Mouse (Mus musculus): ENCODE results near the gene Alyref. TPM values are rescaled to one million over a fixed set of nuclear protein-coding genes. Genes with fewer than 3 reads are reported as not detected.

Gene Alyref
- total RNA-seq, 2 experiments from 2014 or later: 59.7 to 67.5 TPM

DNA sequence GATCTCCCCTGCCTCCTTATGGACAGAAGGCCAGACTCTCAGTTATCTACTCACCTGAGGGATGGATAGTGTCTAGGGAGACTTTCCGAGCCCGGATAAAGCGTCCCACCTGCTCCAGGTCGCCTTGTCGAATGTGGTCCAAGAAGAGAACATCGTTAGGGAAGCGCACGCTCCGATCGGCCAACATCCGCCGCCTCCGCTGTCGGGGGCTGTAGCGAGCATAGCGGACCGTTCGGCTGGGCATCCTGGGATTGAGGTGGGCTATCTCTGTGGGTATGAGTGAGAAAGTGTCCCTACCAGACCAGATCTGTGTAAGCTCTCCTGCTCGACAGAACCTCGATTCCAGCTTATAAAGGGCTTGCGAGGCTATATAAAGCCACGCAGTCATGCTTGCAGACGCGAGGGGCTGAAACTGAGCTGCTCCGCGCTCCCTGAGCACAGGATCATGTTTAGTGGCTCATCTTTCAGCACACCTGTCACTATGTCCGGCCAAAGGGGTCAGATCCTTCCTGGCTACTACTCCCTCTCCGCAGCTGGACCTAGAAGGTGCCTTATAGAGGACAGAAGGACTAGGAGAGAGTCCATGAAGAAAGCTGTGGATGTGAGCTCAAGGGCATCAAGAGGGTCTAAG is 47.2 kb downstream of the Alyref start, which contains the start of gene Ppp1r27:
TSS of gene Ppp1r27 (minus strand) at position 323 of the 631 bp plus-strand sequence.
- no peak for DNase-seq (ENCODE audit: low spot score in 2 of 2)
- intact Hi-C loops (cut with DNase I): no loop called here

DNA sequence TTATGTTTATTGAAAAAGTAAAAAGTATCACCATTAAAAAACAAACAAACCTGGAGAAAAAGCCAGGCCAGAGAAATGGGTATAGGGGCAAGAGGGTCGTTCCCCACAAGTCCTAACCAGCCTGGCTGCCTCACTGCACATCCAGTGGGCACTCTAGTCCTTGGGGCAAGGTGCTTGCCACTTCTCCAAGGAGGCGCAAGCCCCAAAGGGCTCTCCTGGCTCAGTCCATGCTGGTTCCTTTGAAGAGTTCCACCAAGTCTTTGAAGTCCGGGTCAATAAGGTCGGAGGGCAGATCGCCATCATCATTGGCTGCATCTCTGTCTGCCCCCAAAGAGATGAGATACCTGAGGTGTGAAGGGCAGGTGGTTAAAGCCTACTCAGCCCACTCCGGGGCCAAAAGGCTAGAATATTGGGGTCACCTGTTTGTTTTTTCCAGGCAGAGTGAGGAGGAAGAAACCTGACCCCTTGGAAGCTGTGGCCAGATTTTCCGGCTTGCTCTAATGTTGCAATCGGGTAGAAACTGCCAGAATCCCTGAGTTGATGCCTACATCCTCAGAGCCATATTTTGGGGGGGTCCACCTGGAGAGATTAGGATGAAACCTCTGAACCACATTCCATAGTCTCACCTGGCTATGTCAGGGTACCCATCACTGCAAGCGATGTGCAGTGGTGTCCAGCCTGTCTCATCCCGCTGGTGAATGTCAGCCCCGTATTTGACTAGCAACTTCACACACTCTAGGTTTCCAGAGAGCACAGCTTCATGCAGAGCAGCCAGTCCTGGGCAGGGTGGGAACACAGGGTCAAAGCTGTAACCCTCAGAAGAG is 48.0 kb downstream of the Alyref start:
- DNase-seq (ENCODE audit: low spot score in 2 of 2): no peak
- intact Hi-C loops (cut with DNase I): loop anchor here (5.0 kb wide), 1 partner anchor 63 kb away; no protein-coding TSS in a partner anchor

DNA sequence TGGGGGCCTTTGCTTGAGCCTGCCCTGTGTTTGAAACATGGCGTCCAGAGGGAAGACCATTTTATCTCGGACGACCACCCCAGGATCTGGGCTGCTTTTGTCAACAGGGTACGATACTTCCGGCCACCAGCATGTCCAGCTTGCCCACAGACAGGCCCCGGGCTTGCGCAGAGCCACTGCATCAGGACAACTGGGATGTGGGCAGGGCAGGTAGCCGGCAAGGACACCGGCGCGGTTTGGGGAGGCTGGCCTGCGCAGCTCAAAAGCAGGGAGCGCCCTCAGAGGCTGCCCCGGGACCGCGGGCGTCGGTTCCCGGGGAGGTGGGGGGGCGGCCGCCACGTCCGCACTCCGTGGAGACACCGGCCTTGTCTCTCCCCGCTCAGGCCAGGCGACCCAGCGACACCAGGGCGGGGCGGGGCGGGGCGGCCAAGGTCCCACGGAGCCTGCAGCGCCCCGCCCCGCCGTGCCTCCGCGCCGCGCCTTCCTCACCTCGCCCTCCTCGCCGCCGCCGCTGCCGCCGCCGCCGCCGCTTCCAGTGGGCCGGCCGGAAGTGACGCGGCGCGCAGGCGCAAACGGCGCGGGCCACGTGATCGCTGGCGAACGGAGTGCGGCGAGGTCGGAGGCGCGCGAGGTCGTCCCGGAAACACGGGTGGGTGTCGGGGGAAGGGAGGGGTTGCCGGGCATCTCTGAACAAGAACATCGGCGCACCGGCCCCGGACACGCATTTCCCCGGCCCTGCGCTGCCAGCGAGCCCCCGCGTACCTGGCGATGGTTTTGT is 48.8 kb downstream of the Alyref start, which contains the start of gene Mcrip1:
TSS of gene Mcrip1 (minus strand) at position 560 of the 778 bp plus-strand sequence.
- intact Hi-C loops (cut with DNase I): loop anchor here (5.0 kb wide), 1 partner anchor 62 kb away; no protein-coding TSS in a partner anchor
- peak; percentile 93 to 96 for DNase-seq (ENCODE audit: low spot score in 2 of 2)

DNA sequence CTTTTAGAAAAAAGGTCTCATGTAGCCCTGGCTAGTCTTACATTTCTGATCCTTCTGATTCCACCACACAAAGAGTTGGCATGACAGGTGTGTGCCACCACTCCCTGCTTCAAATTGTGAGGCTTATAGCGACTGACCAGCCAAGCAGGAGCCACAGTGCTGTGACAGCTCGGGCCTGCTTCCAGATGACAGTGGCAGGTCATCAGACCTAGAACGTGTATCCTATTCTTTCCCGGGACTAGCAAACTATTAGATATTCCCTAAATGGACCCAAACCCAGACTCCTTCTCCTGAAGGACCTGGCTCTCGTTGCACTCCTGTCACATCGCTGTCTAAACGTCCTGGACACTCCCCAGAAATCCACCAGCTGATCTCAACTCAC is 49.4 kb downstream of the Alyref start:
- DNase-seq (ENCODE audit: low spot score in 2 of 2): no peak
- intact Hi-C loops (cut with DNase I): loop anchor here (5.0 kb wide), 1 partner anchor 61 kb away; no protein-coding TSS in a partner anchor

DNA sequence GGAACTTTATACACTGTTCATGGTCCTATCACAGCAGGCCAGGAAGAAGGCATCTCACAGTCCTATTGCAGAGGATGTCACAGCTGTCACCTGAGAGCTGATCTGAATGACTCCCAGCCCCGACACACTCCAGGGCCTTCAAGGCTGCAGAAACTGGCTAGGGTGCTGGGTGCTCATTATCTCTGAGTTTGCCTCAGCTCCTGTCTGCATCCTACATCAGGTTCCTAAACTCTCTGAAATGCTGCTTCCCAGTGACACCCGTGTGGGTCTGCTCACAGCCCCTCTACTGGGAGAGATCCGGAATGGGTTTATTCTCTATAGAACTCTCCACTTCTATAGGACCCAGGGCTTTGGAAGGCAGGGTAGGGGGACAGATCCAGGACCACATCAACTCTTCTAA is 50.0 kb downstream of the Alyref start:
- no peak for DNase-seq (ENCODE audit: low spot score in 2 of 2)
- intact Hi-C loops (cut with DNase I): loop anchor here (5.0 kb wide), 1 partner anchor 61 kb away; no protein-coding TSS in a partner anchor

DNA sequence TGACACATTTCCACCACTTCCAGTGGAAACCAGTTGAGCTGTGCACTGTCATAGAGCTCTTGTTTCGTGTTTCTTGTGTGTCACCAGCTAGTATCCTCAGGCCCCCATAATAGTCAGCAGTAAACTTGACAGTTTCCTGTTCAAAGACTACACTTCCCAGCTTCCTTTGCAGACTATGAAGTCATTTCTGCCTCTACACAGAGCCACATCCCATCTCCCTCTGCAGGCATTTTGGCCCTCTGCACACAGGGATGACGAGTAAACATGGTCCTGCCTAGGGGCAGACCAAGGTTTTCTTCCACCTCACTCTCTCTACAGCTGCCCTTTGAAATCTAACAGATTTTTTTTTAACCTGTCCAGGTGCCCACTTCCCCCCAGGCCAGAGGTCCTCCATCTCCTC is 50.7 kb downstream of the Alyref start:
- intact Hi-C loops (cut with DNase I): loop anchor here (5.0 kb wide), 1 partner anchor 60 kb away; no protein-coding TSS in a partner anchor
- no peak for DNase-seq (ENCODE audit: low spot score in 2 of 2)

DNA sequence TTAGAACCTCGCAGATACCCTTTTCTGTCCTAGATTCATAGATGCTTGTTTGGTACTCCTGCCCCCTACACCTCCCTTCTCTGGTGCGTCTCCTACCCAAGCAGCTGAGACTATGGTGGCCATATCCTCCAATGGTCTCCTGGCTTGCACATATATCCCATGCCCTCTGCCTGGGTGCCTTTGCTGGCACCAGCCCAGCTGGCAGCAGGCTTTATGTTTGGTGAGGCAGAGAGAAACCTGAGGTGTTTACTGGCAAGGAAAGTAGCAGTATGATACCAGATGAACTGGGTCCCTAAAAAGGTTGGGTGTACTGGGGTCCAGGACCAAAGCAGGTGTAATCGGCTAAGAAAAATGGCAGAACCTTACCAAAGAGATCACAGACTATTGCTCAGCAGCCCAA is 52.2 kb downstream of the Alyref start:
- no peak for DNase-seq (ENCODE audit: low spot score in 2 of 2)
- intact Hi-C loops (cut with DNase I): loop anchor here (5.0 kb wide), 1 partner anchor 59 kb away; no protein-coding TSS in a partner anchor

DNA sequence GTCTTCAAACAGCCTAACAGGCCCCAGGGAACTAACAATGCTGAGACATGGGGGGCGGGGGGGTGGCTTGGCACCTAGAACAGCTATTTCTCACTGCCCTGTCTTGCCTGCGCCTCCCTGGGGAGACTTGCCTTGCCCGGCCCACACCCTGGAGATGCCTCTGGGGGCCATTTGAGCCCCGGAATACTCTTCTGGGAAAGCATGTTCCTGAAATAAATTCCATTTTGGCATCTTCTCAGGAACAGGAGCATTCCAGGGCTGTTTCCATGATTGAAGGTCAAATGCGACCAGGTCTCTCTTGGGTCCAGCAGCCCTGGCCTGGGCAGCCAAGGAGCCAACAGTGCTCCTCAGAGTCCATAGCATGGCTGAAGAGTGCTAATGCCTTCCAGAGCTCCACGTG is 55.8 kb downstream of the Alyref start:
- intact Hi-C loops (cut with DNase I): no loop called here
- DNase-seq (ENCODE audit: low spot score in 2 of 2): no peak

Small RNA genes lying within 50 kb of the gene (microRNA-seq; reads per million reads assigned to microRNA genes)
- 1.3 reads per million for gene Mir6936

Other genes with a start within 250 kb of the Alyref start
- gene Actg1, start 249.8 kb downstream of the Alyref start, total RNA-seq (2021): 1,000 to 10,000 TPM; 1,144 to 1,299 TPM
- gene Fscn2, start 236.8 kb downstream of the Alyref start, total RNA-seq (2021): under 1 TPM; 0.25 to 0.72 TPM
- gene Faap100, start 219.6 kb downstream of the Alyref start, total RNA-seq (2021): 10 to 100 TPM; 12.8 to 16.4 TPM
- gene Nploc4, start 160.7 kb downstream of the Alyref start, total RNA-seq (2021): 10 to 100 TPM; 65.3 to 77.0 TPM
- gene Tspan10, start 155.7 kb downstream of the Alyref start, total RNA-seq (2021): 1 to 10 TPM in 1 of 2 experiments, not detected in 1; 1.8 TPM
- gene Pde6g, start 144.9 kb downstream of the Alyref start, total RNA-seq (2021): under 1 TPM; 0.37 to 0.66 TPM
- gene Oxld1, start 140.3 kb downstream of the Alyref start, total RNA-seq (2021): 10 to 100 TPM; 14.3 to 20.6 TPM
- gene Ccdc137, start 140.2 kb downstream of the Alyref start, total RNA-seq (2021): 10 to 100 TPM; 19.9 to 29.4 TPM
- 10 to 100 TPM; 49.3 to 55.0 TPM for gene Arl16, start 130.8 kb downstream of the Alyref start, total RNA-seq (2021)
- gene Mrpl12, start 113.8 kb downstream of the Alyref start, total RNA-seq (2021): 10 to 100 TPM; 75.6 to 78.5 TPM
- 10 to 100 TPM; 18.2 to 21.9 TPM for gene Slc25a10, start 106.5 kb downstream of the Alyref start, total RNA-seq (2021)
- not detected for gene Gcgr, start 67.7 kb downstream of the Alyref start, total RNA-seq (2021)
- gene Mcrip1, start 48.6 kb downstream of the Alyref start, total RNA-seq (2021): 10 to 100 TPM; 73.4 to 91.7 TPM
- not detected for gene Ppp1r27, start 47.2 kb downstream of the Alyref start, total RNA-seq (2021)
- 100 to 1,000 TPM; 122 to 126 TPM for gene P4hb, start 25.1 kb downstream of the Alyref start, total RNA-seq (2021)
- 100 to 1,000 TPM; 304 to 344 TPM for gene Arhgdia, start 16.7 kb downstream of the Alyref start, total RNA-seq (2021)
- 10 to 100 TPM; 91.4 to 99.7 TPM for gene Anapc11, start 56 bp upstream of the Alyref start, total RNA-seq (2021)
- gene Npb, start 10.1 kb upstream of the Alyref start, total RNA-seq (2021): 1 to 10 TPM in 1 of 2 experiments, not detected in 1; 1.2 TPM
- gene Pcyt2, start 19.6 kb upstream of the Alyref start, total RNA-seq (2021): 100 to 1,000 TPM; 115 to 135 TPM
- gene Sirt7, start 26.9 kb upstream of the Alyref start, total RNA-seq (2021): 10 to 100 TPM; 37.8 to 43.3 TPM
- 100 to 1,000 TPM in 1 of 2 experiments, 10 to 100 TPM in 1; 76.5 to 103 TPM for gene Mafg, start 35.2 kb upstream of the Alyref start, total RNA-seq (2021)
- gene Pycr1, start 45.4 kb upstream of the Alyref start, total RNA-seq (2021): 1 to 10 TPM; 2.9 to 3.9 TPM
- gene Myadml2, start 49.8 kb upstream of the Alyref start, total RNA-seq (2021): 10 to 100 TPM in 1 of 2 experiments, 1 to 10 TPM in 1; 8.2 to 11.9 TPM
- 1 to 10 TPM; 5.6 to 6.6 TPM for gene Notum, start 62.8 kb upstream of the Alyref start, total RNA-seq (2021)
- 10 to 100 TPM; 53.1 to 56.9 TPM for gene Aspscr1, start 74.6 kb upstream of the Alyref start, total RNA-seq (2021)
- gene Cenpx, start 115.4 kb upstream of the Alyref start, total RNA-seq (2021): 10 to 100 TPM; 18.1 to 19.2 TPM
- gene Lrrc45, start 115.6 kb upstream of the Alyref start, total RNA-seq (2021): 10 to 100 TPM; 41.9 to 66.1 TPM
- gene Rac3, start 123.1 kb upstream of the Alyref start, total RNA-seq (2021): 10 to 100 TPM; 34.7 to 39.9 TPM
- 10 to 100 TPM in 1 of 2 experiments, 1 to 10 TPM in 1; 8.7 to 10.3 TPM for gene Dcxr, start 128.9 kb upstream of the Alyref start, total RNA-seq (2021)
- 1 to 10 TPM in 1 of 2 experiments, under 1 TPM in 1; 0.32 to 1.6 TPM for gene Cbr2, start 133.7 kb upstream of the Alyref start, total RNA-seq (2021)
- gene Hmga1b, start 164.4 kb upstream of the Alyref start, total RNA-seq (2021): 10 to 100 TPM; 23.4 to 34.8 TPM
- gene Rfng, start 185.8 kb upstream of the Alyref start, total RNA-seq (2021): 10 to 100 TPM; 63.7 to 65.9 TPM
- 100 to 1,000 TPM; 130 to 153 TPM for gene Gps1, start 185.9 kb upstream of the Alyref start, total RNA-seq (2021)
- 10 to 100 TPM; 39.4 to 42.4 TPM for gene Dus1l, start 198.0 kb upstream of the Alyref start, total RNA-seq (2021)
- 100 to 1,000 TPM; 182 to 190 TPM for gene Fasn, start 226.2 kb upstream of the Alyref start, total RNA-seq (2021)

All from left cerebral cortex, postnatal 36 days (tissue).